Mouse (Mus musculus): ENCODE measurements around the gene Olfr572.
A peak's percentile ranks its signal among the peaks of the same experiment; 100 is the strongest.

Gene Olfr572

GRCm38 (mm10) chr7:102924109-102924508, at the start of gene Olfr572:
Olfr572 (plus strand) TSS chr7:102924409.
- DNase-seq (ENCODE audit: low read depth, low spot score) = no peak

- DNase-seq (ENCODE audit: low read depth, low spot score) = no peak
These were observed 47.4 kb upstream of the Olfr572 start, which contains the start of gene Olfr568 for GRCm38 (mm10) chr7:102876822-102877221. Olfr568 (plus strand) TSS chr7:102877122.

- DNase-seq (ENCODE audit: low read depth, low spot score) = no peak
These were observed 33.4 kb upstream of the Olfr572 start, which contains the start of gene Olfr569 for GRCm38 (mm10) chr7:102890782-102891181. Olfr569 (minus strand) TSS chr7:102890882.

GRCm38 (mm10) chr7:102915261-102915660, 8.9 kb upstream of the Olfr572 start:
- DNase-seq (ENCODE audit: low read depth, low spot score) = no peak

GRCm38 (mm10) chr7:102916405-102916804, 7.8 kb upstream of the Olfr572 start:
- no peak for DNase-seq (ENCODE audit: low read depth, low spot score)

GRCm38 (mm10) chr7:102917032-102917875, 7.0 kb upstream of the Olfr572 start, which contains the start of gene Olfr571:
Olfr571 (minus strand) TSS chr7:102917536.
- DNase-seq (ENCODE audit: low read depth, low spot score) = no peak

GRCm38 (mm10) chr7:102919632-102920031, 4.6 kb upstream of the Olfr572 start:
- DNase-seq (ENCODE audit: low read depth, low spot score) = peak; percentile 70

- DNase-seq (ENCODE audit: low read depth, low spot score) = no peak
These were observed 2.9 kb downstream of the Olfr572 start for GRCm38 (mm10) chr7:102927105-102927504.

GRCm38 (mm10) chr7:102942475-102942874, 18.3 kb downstream of the Olfr572 start, which contains the start of gene Olfr573-ps1:
Olfr573-ps1 (minus strand) TSS chr7:102942575.
- no peak for DNase-seq (ENCODE audit: low read depth, low spot score)

GRCm38 (mm10) chr7:102943417-102943816, 19.2 kb downstream of the Olfr572 start:
- DNase-seq (ENCODE audit: low read depth, low spot score) = no peak

- DNase-seq (ENCODE audit: low read depth, low spot score) = no peak
These were observed 24.0 kb downstream of the Olfr572 start, which contains the start of gene Olfr574 for GRCm38 (mm10) chr7:102948167-102948566. Olfr574 (plus strand) TSS chr7:102948467.

GRCm38 (mm10) chr7:102950732-102951131, 26.5 kb downstream of the Olfr572 start:
- no peak for DNase-seq (ENCODE audit: low read depth, low spot score)

- DNase-seq (ENCODE audit: low read depth, low spot score) = no peak
These were observed 33.9 kb downstream of the Olfr572 start for GRCm38 (mm10) chr7:102958137-102958536.

- DNase-seq (ENCODE audit: low read depth, low spot score) = no peak
These were observed 34.4 kb downstream of the Olfr572 start, which contains the start of gene Olfr575 for GRCm38 (mm10) chr7:102958593-102958992. Olfr575 (minus strand) TSS chr7:102958775.

- DNase-seq (ENCODE audit: low read depth, low spot score) = no peak
These were observed 38.2 kb downstream of the Olfr572 start, which contains the start of gene Olfr576 for GRCm38 (mm10) chr7:102962360-102962759. Olfr576 (plus strand) TSS chr7:102962660.

GRCm38 (mm10) chr7:102974399-102974798, 50.2 kb downstream of the Olfr572 start:
- DNase-seq (ENCODE audit: low read depth, low spot score) = peak; percentile 28

- DNase-seq (ENCODE audit: low read depth, low spot score) = peak; percentile 29
These were observed 51.6 kb downstream of the Olfr572 start, which contains the start of gene Olfr577 for GRCm38 (mm10) chr7:102975843-102976242. Olfr577 (minus strand) TSS chr7:102975943.
